Mouse (Mus musculus): ENCODE measurements around the gene Nbas. TPM values are rescaled to one million over a fixed set of nuclear protein-coding genes. Genes with fewer than 3 reads are reported as not detected.

Nbas gene
- polyA plus RNA-seq, 1 experiment from 2014 or later, result 23.6 TPM

- H3K27ac ChIP-seq (ENCODE audit: low read depth), result no peak overlapping the region
- ATAC-seq (replicated peaks; ENCODE audit: low FRiP score, low TSS enrichment, low read depth), result no peak
Measured at GRCm38 (mm10) chr12:13357229-13357628, 88.3 kb downstream of the Nbas start.

GRCm38 (mm10) chr12:13358849-13359248 lies 89.9 kb downstream of the Nbas start:
- DNase-seq (ENCODE audit: low spot score) (no peak), ATAC-seq (replicated peaks; ENCODE audit: low FRiP score, low TSS enrichment, low read depth) (no peak)
- Histone ChIP-seq H3K27me3 (replicated peaks; ENCODE audit: control insufficient read depth, insufficient read depth, low read length) (no peaks in the 10 kb centered on the region), H3K27ac (ENCODE audit: low read depth) (no peak overlapping the region), H3K36me3 (ENCODE audit: control insufficient read depth, insufficient read depth, low read length) (peaks cover 21% of the 10 kb centered on the region; the same call in 1 of the 2 replicates), H3K4me3 (ENCODE audit: low read depth, low read length) (no peak overlapping the region), H3K4me2 (ENCODE audit: low read length) (no peak overlapping the region), H3K9me3 (ENCODE audit: control insufficient read depth, low read length) (no peaks in the 10 kb centered on the region), H3K9ac (ENCODE audit: low read length) (no peak overlapping the region), H3K4me1 (replicated peaks; ENCODE audit: control insufficient read depth, insufficient read depth, low read length) (no peaks in the 10 kb centered on the region; the same call in 1 of the 2 replicates)
- 72% methylated on average over 4 of the region's 4 CpGs for WGBS

More at GRCm38 (mm10) chr12:13357229-13357628, 88.3 kb downstream of the Nbas start:
- Histone ChIP-seq H3K4me2 (ENCODE audit: low read length) (no peak overlapping the region), H3K27me3 (replicated peaks; ENCODE audit: control insufficient read depth, insufficient read depth, low read length) (no peaks in the 10 kb centered on the region), H3K4me1 (replicated peaks; ENCODE audit: control insufficient read depth, insufficient read depth, low read length) (no peaks in the 10 kb centered on the region; the same call in 1 of the 2 replicates), H3K36me3 (ENCODE audit: control insufficient read depth, insufficient read depth, low read length) (peaks cover 12% of the 10 kb centered on the region; the same call in 1 of the 2 replicates), H3K9ac (ENCODE audit: low read length) (no peak overlapping the region), H3K9me3 (ENCODE audit: control insufficient read depth, low read length) (no peaks in the 10 kb centered on the region), H3K4me3 (ENCODE audit: low read depth, low read length) (no peak overlapping the region)
- 92% methylated on average over 5 of the region's 5 CpGs for WGBS
- DNase-seq (ENCODE audit: low spot score), result no peak

- Histone ChIP-seq H3K9ac (ENCODE audit: low read length) (no peak overlapping the region), H3K4me3 (ENCODE audit: low read depth, low read length) (no peak overlapping the region), H3K27me3 (replicated peaks; ENCODE audit: control insufficient read depth, insufficient read depth, low read length) (no peaks in the 10 kb centered on the region), H3K36me3 (ENCODE audit: control insufficient read depth, insufficient read depth, low read length) (peaks cover 21% of the 10 kb centered on the region; the same call in 1 of the 2 replicates), H3K4me2 (ENCODE audit: low read length) (no peak overlapping the region), H3K9me3 (ENCODE audit: control insufficient read depth, low read length) (no peaks in the 10 kb centered on the region), H3K4me1 (replicated peaks; ENCODE audit: control insufficient read depth, insufficient read depth, low read length) (no peaks in the 10 kb centered on the region; the same call in 1 of the 2 replicates), H3K27ac (ENCODE audit: low read depth) (no peak overlapping the region)
- DNase-seq (ENCODE audit: low spot score) (no peak), ATAC-seq (replicated peaks; ENCODE audit: low FRiP score, low TSS enrichment, low read depth) (no peak)
- 26% methylated on average over 7 of the region's 7 CpGs for WGBS
Measured at GRCm38 (mm10) chr12:13360183-13360811, 91.4 kb downstream of the Nbas start.

GRCm38 (mm10) chr12:13381580-13381979 lies 112.6 kb downstream of the Nbas start:
- no peak overlapping the region for H3K4me2 ChIP-seq (ENCODE audit: low read length)
- ATAC-seq (replicated peaks; ENCODE audit: low FRiP score, low TSS enrichment, low read depth) (no peak), DNase-seq (ENCODE audit: low spot score) (no peak)
- H3K4me1 ChIP-seq (replicated peaks; ENCODE audit: control insufficient read depth, insufficient read depth, low read length), result no peaks in the 10 kb centered on the region
- no peak overlapping the region for H3K4me3 ChIP-seq (ENCODE audit: low read depth, low read length)
- H3K36me3 ChIP-seq (ENCODE audit: control insufficient read depth, insufficient read depth, low read length), result peaks cover 10% of the 10 kb centered on the region; the same call in 1 of the 2 replicates
- WGBS, result 93% methylated on average over 7 of the region's 7 CpGs
- H3K9me3 ChIP-seq (ENCODE audit: control insufficient read depth, low read length), result no peaks in the 10 kb centered on the region
- no peak overlapping the region for H3K27ac ChIP-seq (ENCODE audit: low read depth)
- H3K27me3 ChIP-seq (replicated peaks; ENCODE audit: control insufficient read depth, insufficient read depth, low read length), result no peaks in the 10 kb centered on the region
- no peak overlapping the region for H3K9ac ChIP-seq (ENCODE audit: low read length)

- Histone ChIP-seq H3K36me3 (ENCODE audit: control insufficient read depth, insufficient read depth, low read length) (peaks cover 10% of the 10 kb centered on the region; the same call in 1 of the 2 replicates), H3K27me3 (replicated peaks; ENCODE audit: control insufficient read depth, insufficient read depth, low read length) (no peaks in the 10 kb centered on the region), H3K9ac (ENCODE audit: low read length) (no peak overlapping the region), H3K9me3 (ENCODE audit: control insufficient read depth, low read length) (no peaks in the 10 kb centered on the region), H3K4me1 (replicated peaks; ENCODE audit: control insufficient read depth, insufficient read depth, low read length) (no peaks in the 10 kb centered on the region), H3K4me3 (ENCODE audit: low read depth, low read length) (no peak overlapping the region), H3K27ac (ENCODE audit: low read depth) (no peak overlapping the region), H3K4me2 (ENCODE audit: low read length) (no peak overlapping the region)
- ATAC-seq (replicated peaks; ENCODE audit: low FRiP score, low TSS enrichment, low read depth) (no peak), DNase-seq (ENCODE audit: low spot score) (no peak)
Measured at GRCm38 (mm10) chr12:13382046-13382445, 113.1 kb downstream of the Nbas start.

- no peak for DNase-seq (ENCODE audit: low spot score)
- ATAC-seq (replicated peaks; ENCODE audit: low FRiP score, low TSS enrichment, low read depth), result no peak
- 83% methylated on average over 1 of the region's 1 CpGs for whole genome bisulfite sequencing
- Histone ChIP-seq H3K27ac (ENCODE audit: low read depth) (no peak overlapping the region), H3K9me3 (ENCODE audit: control insufficient read depth, low read length) (no peaks in the 10 kb centered on the region), H3K9ac (ENCODE audit: low read length) (no peak overlapping the region), H3K27me3 (replicated peaks; ENCODE audit: control insufficient read depth, insufficient read depth, low read length) (no peaks in the 10 kb centered on the region), H3K4me1 (replicated peaks; ENCODE audit: control insufficient read depth, insufficient read depth, low read length) (no peaks in the 10 kb centered on the region), H3K36me3 (ENCODE audit: control insufficient read depth, insufficient read depth, low read length) (peaks cover 26% of the 10 kb centered on the region), H3K4me3 (ENCODE audit: low read depth, low read length) (no peak overlapping the region), H3K4me2 (ENCODE audit: low read length) (no peak overlapping the region)
Measured at GRCm38 (mm10) chr12:13389644-13390043, 120.7 kb downstream of the Nbas start.

- Histone ChIP-seq H3K36me3 (ENCODE audit: control insufficient read depth, insufficient read depth, low read length) (no peaks in the 10 kb centered on the region), H3K9ac (ENCODE audit: low read length) (no peak overlapping the region), H3K4me3 (ENCODE audit: low read depth, low read length) (no peak overlapping the region), H3K4me2 (ENCODE audit: low read length) (no peak overlapping the region), H3K4me1 (replicated peaks; ENCODE audit: control insufficient read depth, insufficient read depth, low read length) (no peaks in the 10 kb centered on the region), H3K27me3 (replicated peaks; ENCODE audit: control insufficient read depth, insufficient read depth, low read length) (no peaks in the 10 kb centered on the region), H3K9me3 (ENCODE audit: control insufficient read depth, low read length) (no peaks in the 10 kb centered on the region), H3K27ac (ENCODE audit: low read depth) (no peak overlapping the region)
- ATAC-seq (replicated peaks; ENCODE audit: low FRiP score, low TSS enrichment, low read depth), result no peak
- DNase-seq (ENCODE audit: low spot score), result no peak
Measured at GRCm38 (mm10) chr12:13410191-13410590, 141.3 kb downstream of the Nbas start.

- H3K27me3 ChIP-seq (replicated peaks; ENCODE audit: control insufficient read depth, insufficient read depth, low read length), result no peaks in the 10 kb centered on the region
- WGBS, result 89% methylated on average over 2 of the region's 2 CpGs
Measured at GRCm38 (mm10) chr12:13418651-13419050, 149.7 kb downstream of the Nbas start.

GRCm38 (mm10) chr12:13430219-13430618 lies 161.3 kb downstream of the Nbas start:
- Histone ChIP-seq H3K9ac (ENCODE audit: low read length) (no peak overlapping the region), H3K36me3 (ENCODE audit: control insufficient read depth, insufficient read depth, low read length) (peaks cover 10% of the 10 kb centered on the region; the same call in 1 of the 2 replicates), H3K9me3 (ENCODE audit: control insufficient read depth, low read length) (no peaks in the 10 kb centered on the region), H3K27ac (ENCODE audit: low read depth) (no peak overlapping the region), H3K4me3 (ENCODE audit: low read depth, low read length) (no peak overlapping the region), H3K4me2 (ENCODE audit: low read length) (no peak overlapping the region), H3K27me3 (replicated peaks; ENCODE audit: control insufficient read depth, insufficient read depth, low read length) (no peaks in the 10 kb centered on the region), H3K4me1 (replicated peaks; ENCODE audit: control insufficient read depth, insufficient read depth, low read length) (no peaks in the 10 kb centered on the region)
- no peak for DNase-seq (ENCODE audit: low spot score)
- no peak for ATAC-seq (replicated peaks; ENCODE audit: low FRiP score, low TSS enrichment, low read depth)
- 70% methylated on average over 1 of the region's 1 CpGs for WGBS

More at GRCm38 (mm10) chr12:13418651-13419050, 149.7 kb downstream of the Nbas start:
- no peaks in the 10 kb centered on the region for H3K9me3 ChIP-seq (ENCODE audit: control insufficient read depth, low read length)
- H3K36me3 ChIP-seq (ENCODE audit: control insufficient read depth, insufficient read depth, low read length), result peaks cover 18% of the 10 kb centered on the region; the same call in 1 of the 2 replicates
- H3K4me2 ChIP-seq (ENCODE audit: low read length), result no peak overlapping the region
- H3K4me1 ChIP-seq (replicated peaks; ENCODE audit: control insufficient read depth, insufficient read depth, low read length), result no peaks in the 10 kb centered on the region
- ATAC-seq (replicated peaks; ENCODE audit: low FRiP score, low TSS enrichment, low read depth), result no peak
- no peak overlapping the region for H3K4me3 ChIP-seq (ENCODE audit: low read depth, low read length)
- no peak overlapping the region for H3K27ac ChIP-seq (ENCODE audit: low read depth)
- DNase-seq (ENCODE audit: low spot score), result no peak
- H3K9ac ChIP-seq (ENCODE audit: low read length), result no peak overlapping the region

Measured in intestine, embryonic 14.5 days (tissue).